Mouse (Mus musculus): ENCODE results near the gene Ap1g2. TPM values are rescaled to one million over a fixed set of nuclear protein-coding genes. Genes with fewer than 3 reads are reported as not detected.

Ap1g2 gene
- polyA plus RNA-seq, 1 experiment from 2014 or later = 16.3 TPM

DNA sequence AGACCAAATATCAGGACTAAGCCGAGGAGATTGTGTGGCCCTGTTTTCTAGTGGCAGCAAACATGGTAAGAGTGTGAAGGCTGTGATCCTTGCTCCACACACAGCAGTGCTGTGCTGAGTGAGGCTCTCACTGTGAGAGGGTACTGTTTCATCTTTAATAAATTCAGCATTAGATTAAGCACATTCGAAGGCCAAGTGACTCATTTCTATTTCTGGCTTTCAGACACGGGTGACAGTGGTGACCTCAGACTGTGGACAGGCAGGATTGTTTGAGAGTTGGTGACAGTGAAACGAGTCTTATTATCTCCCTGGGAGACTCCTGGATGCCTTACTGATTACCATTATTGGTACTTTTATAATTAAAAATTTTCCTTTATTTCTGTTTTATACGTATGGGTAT, 19.3 kb upstream of the Ap1g2 start:
- H3K4me2 ChIP-seq = no peak overlapping the region
- ATAC-seq (ENCODE audit: insufficient read depth) = no peak
- H3K9me3 ChIP-seq (replicated peaks) = no peaks in the 10 kb centered on the region
- H3K4me3 ChIP-seq (replicated peaks) = no peak overlapping the region
- no peak overlapping the region for H3K27ac ChIP-seq (replicated peaks)
- 54% methylated on average over 5 of the region's 5 CpGs for WGBS (ENCODE audit: insufficient replicate concordance)
- H3K4me1 ChIP-seq (replicated peaks) = no peaks in the 10 kb centered on the region
- peaks cover 26% of the 10 kb centered on the region; the same call in 1 of the 2 replicates for H3K27me3 ChIP-seq
- no peaks in the 10 kb centered on the region for H3K36me3 ChIP-seq (replicated peaks)
- no peak overlapping the region for H3K9ac ChIP-seq

GRCm38 (mm10) chr14:55122359-55122758, 16.0 kb upstream of the Ap1g2 start:
- no peak for ATAC-seq (ENCODE audit: insufficient read depth)

DNA sequence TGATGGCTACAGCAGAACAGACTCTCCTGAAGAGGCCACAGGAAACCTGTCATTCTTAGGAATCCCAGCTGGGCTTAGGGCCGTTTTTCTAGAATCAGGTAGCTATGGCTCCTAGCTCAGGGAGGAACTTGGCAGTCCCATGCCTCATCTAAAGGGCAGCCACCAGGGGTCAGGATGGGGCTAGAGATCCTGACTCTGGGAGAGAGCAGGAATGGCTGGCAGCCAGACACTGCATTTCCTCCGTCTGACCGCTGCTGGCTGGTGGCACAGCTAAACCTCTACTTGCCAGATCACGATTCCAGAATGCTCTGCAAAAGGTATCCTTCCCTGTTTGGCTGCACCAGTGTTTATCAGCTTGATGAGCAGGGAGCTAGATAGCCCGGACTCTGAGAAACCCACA, 15.6 kb upstream of the Ap1g2 start:
- Histone ChIP-seq H3K4me1 (replicated peaks) (no peaks in the 10 kb centered on the region), H3K9me3 (replicated peaks) (no peaks in the 10 kb centered on the region), H3K27me3 (peaks cover 39% of the 10 kb centered on the region), H3K36me3 (replicated peaks) (no peaks in the 10 kb centered on the region), H3K27ac (replicated peaks) (no peak overlapping the region), H3K4me2 (0 out of 2 replicates have a peak overlapping the region, but pooled peaks have one; percentile 13), H3K9ac (no peak overlapping the region), H3K4me3 (replicated peaks) (no peak overlapping the region)
- ATAC-seq (ENCODE audit: insufficient read depth) = no peak
- WGBS (ENCODE audit: insufficient replicate concordance) = 4% methylated on average over 5 of the region's 5 CpGs

More at GRCm38 (mm10) chr14:55122359-55122758, 16.0 kb upstream of the Ap1g2 start:
- Histone ChIP-seq H3K27ac (replicated peaks) (no peak overlapping the region), H3K36me3 (replicated peaks) (no peaks in the 10 kb centered on the region), H3K9me3 (replicated peaks) (no peaks in the 10 kb centered on the region), H3K27me3 (peaks cover 34% of the 10 kb centered on the region), H3K4me2 (0 out of 2 replicates have a peak overlapping the region, but pooled peaks have one; percentile 13), H3K4me3 (replicated peaks) (no peak overlapping the region), H3K4me1 (replicated peaks) (no peaks in the 10 kb centered on the region), H3K9ac (no peak overlapping the region)
- WGBS (ENCODE audit: insufficient replicate concordance) = 24% methylated on average over 8 of the region's 8 CpGs

GRCm38 (mm10) chr14:55119421-55120134, 13.2 kb upstream of the Ap1g2 start:
- Histone ChIP-seq H3K4me3 (replicated peaks) (no peak overlapping the region), H3K27me3 (peaks cover 62% of the 10 kb centered on the region), H3K4me1 (replicated peaks) (peaks cover 7% of the 10 kb centered on the region), H3K4me2 (no peak overlapping the region), H3K9ac (no peak overlapping the region), H3K36me3 (replicated peaks) (no peaks in the 10 kb centered on the region), H3K27ac (replicated peaks) (no peak overlapping the region), H3K9me3 (replicated peaks) (no peaks in the 10 kb centered on the region)
- 45% methylated on average over 4 of the region's 4 CpGs for WGBS (ENCODE audit: insufficient replicate concordance)
- no peak for ATAC-seq (ENCODE audit: insufficient read depth)

DNA sequence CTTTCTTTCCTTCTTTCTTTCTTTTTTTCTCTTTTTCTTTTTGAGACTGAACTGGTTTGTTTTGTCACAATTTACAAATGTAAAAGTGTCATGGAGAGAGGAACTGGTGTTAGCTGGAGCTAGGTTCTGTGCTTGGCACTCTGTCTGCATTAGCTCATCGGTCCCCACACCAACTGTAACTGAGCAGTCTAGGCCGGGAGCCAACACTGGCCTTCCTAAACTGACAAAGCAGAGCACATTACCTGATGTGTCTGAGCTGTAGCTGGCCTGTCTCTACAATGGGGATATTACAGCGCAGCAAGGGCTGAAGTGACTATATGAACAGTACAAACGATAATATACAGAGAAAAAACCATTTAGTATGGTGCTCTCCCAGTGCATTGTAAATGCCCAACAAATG, 12.5 kb upstream of the Ap1g2 start:
- 59% methylated on average over 4 of the region's 4 CpGs for WGBS (ENCODE audit: insufficient replicate concordance)
- Histone ChIP-seq H3K4me3 (replicated peaks) (no peak overlapping the region), H3K9ac (no peak overlapping the region), H3K4me2 (no peak overlapping the region), H3K27me3 (peaks cover 64% of the 10 kb centered on the region), H3K9me3 (replicated peaks) (no peaks in the 10 kb centered on the region), H3K27ac (replicated peaks) (no peak overlapping the region), H3K4me1 (replicated peaks) (peaks cover 11% of the 10 kb centered on the region), H3K36me3 (replicated peaks) (no peaks in the 10 kb centered on the region)
- no peak for ATAC-seq (ENCODE audit: insufficient read depth)

DNA sequence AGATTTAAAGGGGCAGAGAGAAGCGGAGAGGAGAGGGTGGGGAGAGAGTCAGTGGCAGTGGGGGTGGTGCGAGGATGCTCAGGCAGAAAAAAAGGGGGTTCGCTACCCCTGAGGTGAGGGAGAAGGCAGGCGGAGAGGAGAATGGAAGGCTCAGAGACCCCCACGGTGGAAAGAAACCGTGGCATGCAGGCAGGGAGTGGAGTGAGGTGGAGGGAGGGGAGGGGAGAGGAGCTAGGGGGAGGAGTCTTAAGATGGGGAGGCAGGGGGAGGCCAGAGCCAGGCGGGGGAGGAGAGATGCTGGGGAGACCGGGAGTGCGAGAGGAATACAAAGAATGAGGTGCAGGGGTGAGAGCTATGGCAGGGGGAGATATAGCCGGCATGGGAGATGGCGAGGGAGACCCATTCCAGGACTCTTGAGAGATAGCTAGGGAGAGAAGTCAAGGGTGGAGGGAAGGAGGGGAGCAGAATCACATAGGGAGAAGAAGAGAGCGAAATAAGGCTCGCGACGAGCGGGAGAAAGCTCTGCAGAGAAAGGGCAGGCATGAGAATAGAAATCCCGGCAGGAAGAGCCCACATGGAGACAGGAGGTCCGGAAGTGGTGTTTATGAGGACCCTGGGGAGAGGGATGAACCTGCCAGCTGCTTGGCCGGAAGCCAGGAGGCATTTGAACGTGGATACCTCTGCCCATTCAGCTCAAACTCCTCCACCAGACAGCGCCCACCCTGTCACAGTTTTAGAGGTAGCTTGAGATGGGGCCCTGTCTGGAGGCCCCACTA, 10.2 kb upstream of the Ap1g2 start, which contains the start of gene Jph4:
Gene Jph4, minus strand, starts transcription at position 511 of the 776 bp plus-strand sequence.
- H3K4me3 ChIP-seq (replicated peaks) = no peak within 1 kb of the TSS
- no peak for ATAC-seq (ENCODE audit: insufficient read depth)
- H3K27ac ChIP-seq (replicated peaks) = no peak within 1 kb of the TSS
- peaks cover 11% of the 10 kb centered on the region for H3K4me1 ChIP-seq (replicated peaks)
- H3K36me3 ChIP-seq (replicated peaks) = no peaks in the 10 kb centered on the region
- peaks cover 69% of the 10 kb centered on the region for H3K27me3 ChIP-seq
- no peak within 1 kb of the TSS for H3K4me2 ChIP-seq
- WGBS (ENCODE audit: insufficient replicate concordance) = 16% methylated on average over 21 of the region's 21 CpGs
- H3K9ac ChIP-seq = no peak within 1 kb of the TSS
- no peaks in the 10 kb centered on the region for H3K9me3 ChIP-seq (replicated peaks)

GRCm38 (mm10) chr14:55115846-55116245, 9.5 kb upstream of the Ap1g2 start:
- Histone ChIP-seq H3K4me2 (no peak overlapping the region), H3K4me3 (replicated peaks) (no peak overlapping the region), H3K4me1 (replicated peaks) (peaks cover 11% of the 10 kb centered on the region), H3K27ac (replicated peaks) (no peak overlapping the region), H3K9me3 (replicated peaks) (no peaks in the 10 kb centered on the region), H3K9ac (no peak overlapping the region), H3K36me3 (replicated peaks) (no peaks in the 10 kb centered on the region), H3K27me3 (peaks cover 77% of the 10 kb centered on the region)
- WGBS (ENCODE audit: insufficient replicate concordance) = 5% methylated on average over 8 of the region's 8 CpGs
- no peak for ATAC-seq (ENCODE audit: insufficient read depth)

DNA sequence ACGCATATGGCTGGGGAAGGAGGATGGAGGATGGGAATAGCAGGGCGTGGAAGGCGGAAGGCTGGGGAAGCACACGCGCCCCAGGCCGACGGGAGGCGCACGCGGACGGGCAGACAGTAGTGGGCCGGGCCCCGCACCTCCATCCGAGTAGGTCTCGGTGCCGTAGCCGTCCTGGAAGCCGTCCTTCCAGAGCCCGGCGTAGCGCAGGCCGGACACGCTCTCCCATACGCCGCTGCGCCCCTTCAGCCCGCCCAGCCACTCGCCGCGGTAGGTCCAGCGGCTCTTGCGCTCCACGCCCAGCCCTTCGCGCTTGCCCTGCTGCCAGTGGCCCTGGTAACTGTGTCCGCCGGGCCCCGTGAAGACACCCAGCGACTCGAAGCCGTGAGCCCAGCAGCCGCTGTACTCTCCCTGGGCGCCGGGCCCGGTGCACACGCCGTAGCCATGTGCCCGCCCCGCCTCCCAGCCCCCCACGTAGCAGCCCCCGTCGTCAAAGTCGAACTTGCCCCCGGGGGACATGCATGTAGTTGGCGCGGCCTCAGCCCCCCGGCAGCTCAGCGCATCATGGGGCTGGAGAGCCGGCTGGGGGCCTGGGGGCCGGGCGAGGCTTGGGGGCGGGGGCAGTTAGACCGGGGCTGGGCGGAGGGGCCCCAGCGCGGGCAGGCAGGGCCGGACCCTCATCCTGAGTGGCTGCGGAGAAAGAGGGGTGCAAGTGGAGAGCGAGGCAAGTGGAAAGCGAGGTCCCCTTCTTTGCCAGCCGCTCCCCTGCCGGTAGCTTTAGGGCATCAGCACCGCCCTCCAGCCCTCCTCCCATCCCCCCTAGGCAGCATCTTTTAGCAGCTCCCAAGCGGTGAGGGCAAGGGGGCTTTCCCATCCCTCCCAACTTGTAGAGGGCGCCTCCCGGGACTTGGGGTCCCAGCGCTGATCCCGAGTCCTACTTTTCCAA, 8.6 kb upstream of the Ap1g2 start:
- Histone ChIP-seq H3K27me3 (peaks cover 85% of the 10 kb centered on the region), H3K36me3 (replicated peaks) (no peaks in the 10 kb centered on the region), H3K4me1 (replicated peaks) (peaks cover 11% of the 10 kb centered on the region), H3K4me2 (peak overlapping the region; percentile 67), H3K9ac (no peak overlapping the region), H3K4me3 (replicated peaks) (peak overlapping the region; percentile 47), H3K27ac (replicated peaks) (no peak overlapping the region), H3K9me3 (replicated peaks) (no peaks in the 10 kb centered on the region)
- 1% methylated on average over 75 of the region's 78 CpGs for WGBS (ENCODE audit: insufficient replicate concordance)
- no peak for ATAC-seq (ENCODE audit: insufficient read depth)

DNA sequence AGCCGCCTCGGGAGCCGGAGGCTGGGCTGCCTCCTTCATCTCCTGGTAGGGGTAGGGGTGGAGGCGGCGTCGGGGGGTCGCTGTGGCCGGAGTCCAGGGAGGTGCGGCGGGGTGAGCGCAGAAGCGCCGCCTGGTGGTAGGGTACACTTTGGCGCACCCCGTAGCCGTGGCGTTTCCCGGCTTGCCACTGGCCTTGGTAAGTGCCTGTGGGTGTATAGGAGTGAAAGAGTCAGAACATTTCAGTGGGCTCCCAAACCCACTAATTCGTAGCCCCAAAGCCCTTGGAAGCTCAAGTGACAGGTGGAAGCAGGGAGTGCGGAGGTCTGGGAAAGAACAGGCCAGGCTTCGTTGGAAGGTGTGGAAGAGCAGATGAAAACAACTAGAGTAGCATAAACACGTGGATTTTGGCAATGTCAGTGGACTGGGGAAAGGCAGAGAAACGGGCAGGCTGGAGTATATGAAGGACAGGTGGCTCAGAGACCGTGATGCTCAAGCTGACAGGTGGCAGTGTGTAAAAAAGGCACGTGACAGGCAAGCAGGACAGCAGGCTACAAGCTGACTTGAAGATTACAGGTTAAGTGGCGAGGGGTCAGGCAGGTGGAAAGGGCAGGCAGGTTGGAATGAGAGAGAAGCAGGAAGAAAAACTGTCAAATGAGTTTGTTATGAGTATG, 7.7 kb upstream of the Ap1g2 start:
- ATAC-seq (ENCODE audit: insufficient read depth) = no peak
- H3K4me2 ChIP-seq = no peak overlapping the region
- H3K27me3 ChIP-seq = peaks cover 94% of the 10 kb centered on the region
- H3K4me1 ChIP-seq (replicated peaks) = peaks cover 11% of the 10 kb centered on the region
- no peaks in the 10 kb centered on the region for H3K36me3 ChIP-seq (replicated peaks)
- WGBS (ENCODE audit: insufficient replicate concordance) = 7% methylated on average over 26 of the region's 26 CpGs
- peak overlapping the region; percentile 47; the same call in 1 of the 2 replicates for H3K4me3 ChIP-seq (replicated peaks)
- H3K9ac ChIP-seq = no peak overlapping the region
- no peaks in the 10 kb centered on the region for H3K9me3 ChIP-seq (replicated peaks)
- no peak overlapping the region for H3K27ac ChIP-seq (replicated peaks)

DNA sequence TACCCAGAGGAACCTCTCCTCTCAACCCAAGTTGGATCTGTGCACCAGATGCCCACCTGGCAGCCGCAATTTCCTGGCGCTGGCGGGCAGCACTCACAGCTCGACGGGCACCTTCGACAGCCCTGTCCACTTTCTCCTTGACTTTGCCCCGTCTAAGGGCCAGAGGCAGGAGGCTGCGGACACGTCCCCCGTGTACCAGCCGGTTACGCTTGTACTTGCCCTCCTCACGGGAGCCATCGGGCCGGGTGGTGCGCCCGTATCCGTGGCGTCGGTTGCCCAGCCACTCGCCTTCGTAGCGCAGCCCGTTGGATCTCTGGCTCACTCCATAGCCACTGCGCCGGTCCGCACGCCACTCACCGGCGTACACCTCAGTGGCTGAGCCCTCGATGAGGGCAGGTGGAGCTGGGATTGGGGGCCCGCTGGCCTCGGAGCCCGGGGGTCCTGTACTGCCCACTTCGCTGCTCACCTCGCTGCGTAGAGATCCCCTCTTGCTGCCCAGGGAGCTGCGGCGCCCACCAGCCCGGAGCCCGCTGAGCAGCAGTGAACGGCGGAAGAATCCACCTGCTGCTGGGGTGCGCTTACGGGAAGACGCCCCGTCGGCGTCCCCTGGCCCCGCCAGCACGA, 7.1 kb upstream of the Ap1g2 start:
- H3K9me3 ChIP-seq (replicated peaks) = no peaks in the 10 kb centered on the region
- peaks cover 100% of the 10 kb centered on the region for H3K27me3 ChIP-seq
- no peak overlapping the region for H3K4me3 ChIP-seq (replicated peaks)
- no peaks in the 10 kb centered on the region for H3K36me3 ChIP-seq (replicated peaks)
- H3K4me2 ChIP-seq = no peak overlapping the region
- H3K9ac ChIP-seq = no peak overlapping the region
- H3K27ac ChIP-seq (replicated peaks) = no peak overlapping the region
- 67% methylated on average over 51 of the region's 51 CpGs for WGBS (ENCODE audit: insufficient replicate concordance)
- ATAC-seq (ENCODE audit: insufficient read depth) = no peak
- H3K4me1 ChIP-seq (replicated peaks) = peaks cover 11% of the 10 kb centered on the region
